Mouse (Mus musculus) embryonic fibroblast, embryonic 13.5 days (primary cell): Measurements from ENCODE around the gene Nexn.

Experiments
- CTCF ChIP-seq: IDR thresholded peaks from 2 replicates; pipeline ENCODE4 v1.5.1; 2011; ENCODE audit warnings: mild to moderate bottlenecking, control low read depth, low read length, moderate library complexity, borderline replicate concordance; ENCODE audit not compliant: insufficient read depth
- POLR2A ChIP-seq: IDR thresholded peaks from 2 replicates; pipeline ENCODE4 v1.6.1; 2011; ENCODE audit warnings: low read depth, mild to moderate bottlenecking, control low read depth, low read length, moderate library complexity

- TF ChIP-seq CTCF: no peak
- TF ChIP-seq POLR2A: no peak
Measured at GRCm38 (mm10) chr3:152238836-152239235, 27.3 kb downstream of the Nexn start.
